Mouse (Mus musculus) small intestine, adult 2 months (tissue): ENCODE results near the gene Myod1. TPM values are rescaled to one million over a fixed set of nuclear protein-coding genes. Genes with fewer than 3 reads are reported as not detected.

Source experiments
- H3K27ac ChIP-seq: fragments of 200-500 bp; 2 replicates; pipeline ENCODE4 v1.5.1; 2012; ENCODE audit warnings: low read depth, low read length, control low read depth, inconsistent platforms; ENCODE audit not compliant: insufficient read depth
- H3K27me3 ChIP-seq: fragments of 200-500 bp; 2 replicates; pipeline ENCODE4 v1.6.1; 2012; ENCODE audit warnings: mild to moderate bottlenecking, moderate library complexity, low read length, inconsistent platforms; ENCODE audit not compliant: control insufficient read depth, insufficient read depth
- H3K36me3 ChIP-seq: fragments of 200-500 bp; 2 replicates; pipeline ENCODE4 v1.6.1; 2012; ENCODE audit warnings: mild to moderate bottlenecking, low read length, control low read depth, inconsistent platforms; ENCODE audit not compliant: control insufficient read depth, insufficient read depth
- H3K4me1 ChIP-seq: fragments of 200-500 bp; 2 replicates; pipeline ENCODE4 v1.6.1; 2012; ENCODE audit warnings: low read length, inconsistent platforms, mixed read lengths; ENCODE audit not compliant: control insufficient read depth, insufficient read depth, insufficient read length
- H3K4me3 ChIP-seq: fragments of 200-500 bp; 2 replicates; pipeline ENCODE4 v1.5.1; 2012; ENCODE audit warnings: low read depth, mild to moderate bottlenecking, control low read depth, inconsistent platforms, low read length, moderate library complexity
- CTCF ChIP-seq: fragments of 200-500 bp; IDR thresholded peaks from 2 replicates; pipeline ENCODE4 v1.5.1; 2012; ENCODE audit warnings: low read depth, mild to moderate bottlenecking, control low read depth, inconsistent platforms, low read length, moderate library complexity, mixed read lengths; ENCODE audit not compliant: insufficient replicate concordance, insufficient read length; ENCODE audit errors: extremely low read depth
- POLR2A ChIP-seq: fragments of 200-500 bp; IDR thresholded peaks from 2 replicates; pipeline ENCODE4 v1.6.1; 2012; ENCODE audit warnings: low read depth, mild to moderate bottlenecking, control low read depth, inconsistent platforms, low read length, moderate library complexity
- WGBS: fragments of 180-500 bp; shearing (Covaris S2); methylation state at CpG from one replicate; pipeline ENCODE4 v1.1.7; 2018; 5-methylcytosine and 5-hydroxymethylcytosine counted together
- polyA plus RNA-seq: library from polyadenylated mRNA; depleted of rRNA; stranded (reverse); fragments of >200 nt; gene quantifications from 2 replicates; pipeline ENCODE4 v1.2.3, GENCODE M21; 2012

Gene Myod1
- polyA plus RNA-seq, 1 experiment, result not detected

GRCm38 (mm10) chr7:46396928-46397731 is 20.9 kb downstream of the Myod1 start:
- no peaks in the 10 kb centered on the region for H3K36me3 ChIP-seq
- H3K4me3 ChIP-seq, result peak overlapping the region; percentile 45
- no peak overlapping the region for H3K27ac ChIP-seq
- TF ChIP-seq CTCF (no peak), POLR2A (no peak)
- WGBS, result 4% methylated on average over 63 of the region's 64 CpGs
- peaks cover 5% of the 10 kb centered on the region; the same call in 1 of the 2 replicates for H3K4me1 ChIP-seq
- H3K27me3 ChIP-seq, result peaks cover 45% of the 10 kb centered on the region

- Histone ChIP-seq H3K4me1 (peaks cover 5% of the 10 kb centered on the region; the same call in 1 of the 2 replicates), H3K36me3 (no peaks in the 10 kb centered on the region), H3K27me3 (peaks cover 45% of the 10 kb centered on the region), H3K4me3 (no peak overlapping the region), H3K27ac (no peak overlapping the region)
- TF ChIP-seq POLR2A, result no peak
- TF ChIP-seq CTCF, result no peak
- 13% methylated on average over 70 of the region's 70 CpGs for WGBS
Measured at GRCm38 (mm10) chr7:46397732-46398333, 21.6 kb downstream of the Myod1 start.

- H3K27ac ChIP-seq, result no peak overlapping the region
- peaks cover 45% of the 10 kb centered on the region for H3K27me3 ChIP-seq
- H3K4me1 ChIP-seq, result peaks cover 5% of the 10 kb centered on the region; the same call in 1 of the 2 replicates
- WGBS, result 52% methylated on average over 4 of the region's 4 CpGs
- H3K4me3 ChIP-seq, result no peak overlapping the region
- H3K36me3 ChIP-seq, result no peaks in the 10 kb centered on the region
- TF ChIP-seq POLR2A (no peak), CTCF (no peak)
Measured at GRCm38 (mm10) chr7:46398612-46399011, 22.3 kb downstream of the Myod1 start.

- 100% methylated on average over 1 of the region's 1 CpGs for WGBS
- Histone ChIP-seq H3K27me3 (peaks cover 35% of the 10 kb centered on the region), H3K36me3 (no peaks in the 10 kb centered on the region), H3K27ac (no peak overlapping the region), H3K4me3 (no peak overlapping the region), H3K4me1 (peaks cover 5% of the 10 kb centered on the region; the same call in 1 of the 2 replicates)
- TF ChIP-seq CTCF (no peak), POLR2A (no peak)
Measured at GRCm38 (mm10) chr7:46399676-46400075, 23.4 kb downstream of the Myod1 start.

- Histone ChIP-seq H3K36me3 (no peaks in the 10 kb centered on the region), H3K4me3 (no peak overlapping the region), H3K27me3 (peaks cover 30% of the 10 kb centered on the region), H3K27ac (no peak overlapping the region), H3K4me1 (peaks cover 5% of the 10 kb centered on the region; the same call in 1 of the 2 replicates)
- TF ChIP-seq POLR2A (no peak), CTCF (no peak)
- WGBS, result 55% methylated on average over 8 of the region's 8 CpGs
Measured at GRCm38 (mm10) chr7:46400346-46400745, 24.1 kb downstream of the Myod1 start.

GRCm38 (mm10) chr7:46401371-46402180 is 25.3 kb downstream of the Myod1 start:
- peaks cover 19% of the 10 kb centered on the region for H3K27me3 ChIP-seq
- H3K4me3 ChIP-seq, result no peak overlapping the region
- peaks cover 2% of the 10 kb centered on the region; the same call in 1 of the 2 replicates for H3K4me1 ChIP-seq
- H3K27ac ChIP-seq, result no peak overlapping the region
- WGBS, result 76% methylated on average over 3 of the region's 3 CpGs
- TF ChIP-seq CTCF (no peak), POLR2A (no peak)
- H3K36me3 ChIP-seq, result no peaks in the 10 kb centered on the region
